11 mouse cellular contexts compared by ENCODE assay signal in genomic region chrX:12296264-12297053, GRCm38 (mm10).
A peak's percentile ranks its signal among the peaks of the same experiment; 100 is the strongest.
DNase-seq lines count a peak whose midpoint lies in the region; ATAC-seq lines count a peak whose summit lies in the region.
"Had no signal": no experiment of that assay in that cellular context is flagged by ENCODE, and none has a peak within 500 bp of the region (broad histone marks: within the 10 kb centered on the region; RNA-seq: fewer than 3 reads in every experiment).

No protein-coding gene starts in this region.

- DNase-seq in spleen, adult 12 weeks (ENCODE audit: low spot score) = peak; percentile 39
- no peak for DNase-seq in spleen, adult 18-20 months
- DNase-seq in thymus, adult 18-20 months = no peak
- no peak for DNase-seq in adrenal gland, adult 18-20 months (ENCODE audit: low spot score in 2 of 2)
- DNase-seq in layer of hippocampus, adult 9-11 months = no peak
- DNase-seq: cerebellum, adult 11 months; heart, postnatal 4 days; kidney, postnatal 25 days had no signal

- ATAC-seq in hematopoietic stem cell, adult 5-6 weeks (replicated peaks in 1 of 2; ENCODE audit: insufficient read depth in 1 of 2, low FRiP score in 2 of 2, low TSS enrichment in 1 of 2, low read depth in 1 of 2, poor library complexity in 2 of 2, severe bottlenecking in 2 of 2) = peak; percentile 49 to 66
- peak; percentile 40; the same call in 1 of the 2 replicates for ATAC-seq in megakaryocyte, adult 5-6 weeks (ENCODE audit: poor library complexity, severe bottlenecking)
- ATAC-seq: forebrain, embryonic 13.5 days had no signal
